Mouse (Mus musculus): ENCODE results near the gene Plagl1.

DNA sequence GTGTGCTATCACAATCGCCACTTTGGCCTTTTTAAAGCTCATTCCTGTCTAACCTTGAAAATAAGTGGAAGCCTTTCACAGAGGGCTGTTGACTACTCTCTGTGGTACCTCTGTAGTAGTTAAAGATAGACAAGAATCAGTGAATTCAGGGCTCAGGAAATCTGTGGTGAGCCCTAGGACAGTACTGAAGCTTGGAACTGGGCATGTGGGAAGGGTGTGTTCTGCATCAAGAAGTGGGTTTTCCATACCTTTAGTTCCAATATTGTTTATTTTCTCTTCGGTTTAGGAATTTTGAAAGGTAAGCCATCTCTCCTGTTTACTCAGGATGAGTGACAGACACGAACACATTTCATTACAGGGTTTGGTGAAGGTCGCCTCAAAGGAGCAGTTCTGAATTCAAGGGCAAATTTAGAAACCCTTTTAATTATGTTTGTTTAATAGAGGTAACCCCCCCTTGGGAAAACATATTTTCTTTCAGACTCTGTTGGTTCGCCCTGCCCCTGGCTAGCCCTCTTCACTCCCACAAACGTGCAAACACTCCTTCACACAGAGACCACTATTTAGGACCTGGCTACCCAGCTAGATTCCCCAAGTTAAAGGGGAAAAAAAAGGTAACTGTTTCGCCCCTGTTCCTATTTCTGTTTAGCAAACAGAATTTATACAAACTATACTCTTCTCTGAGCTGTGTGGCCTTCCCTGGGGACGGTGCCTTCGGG lies 46.8 kb downstream of the Plagl1 start:
- no peak for TF ChIP-seq EP300 (optimal IDR thresholded peaks at IDR 0.05)
- TF ChIP-seq CTCF (IDR thresholded peaks at IDR 0.05; ENCODE audit: low read depth) = no peak
